Mouse (Mus musculus) bone marrow macrophage, adult 2 months (primary cell): ENCODE data around the gene Nol9. TPM values are rescaled to one million over a fixed set of nuclear protein-coding genes. Genes with fewer than 3 reads are reported as not detected.

Experiments
- H3K27ac ChIP-seq: 2 replicates; pipeline ENCODE4 v1.5.1; 2012; ENCODE audit warnings: low read depth, low read length; ENCODE audit not compliant: insufficient read depth
- H3K4me1 ChIP-seq: 2 replicates; pipeline ENCODE4 v1.6.1; 2012; ENCODE audit warnings: low read length; ENCODE audit not compliant: control insufficient read depth, insufficient read depth
- H3K4me3 ChIP-seq: 2 replicates; pipeline ENCODE4 v1.5.1; 2012; ENCODE audit warnings: mild to moderate bottlenecking, low read length, moderate library complexity; ENCODE audit not compliant: insufficient read depth
- CTCF ChIP-seq: IDR thresholded peaks from 2 replicates; pipeline ENCODE4 v1.5.1; 2012; ENCODE audit warnings: low read depth, mild to moderate bottlenecking, low read length, moderate library complexity
- POLR2A ChIP-seq: IDR thresholded peaks from 2 replicates; pipeline ENCODE4 v1.6.1; 2012; ENCODE audit warnings: mild to moderate bottlenecking, low read depth, low read length, borderline replicate concordance
- polyA plus RNA-seq: library from polyadenylated mRNA; stranded (reverse); fragments of >200 nt; gene quantifications from 2 replicates; pipeline ENCODE4 v1.2.4, GENCODE M21; 2012; ENCODE audit not compliant: missing spikeins, insufficient read depth, insufficient read length

Gene Nol9
- polyA plus RNA-seq, 1 experiment, result 11.1 TPM

- TF ChIP-seq CTCF (no peak), POLR2A (no peak)
- Histone ChIP-seq H3K4me1 (peaks cover 3% of the 10 kb centered on the region; the same call in 1 of the 2 replicates), H3K4me3 (no peak overlapping the region), H3K27ac (no peak overlapping the region)
These were observed 5.5 kb downstream of the Nol9 start for GRCm38 (mm10) chr4:152044609-152045008.

- TF ChIP-seq CTCF (no peak), POLR2A (no peak)
- Histone ChIP-seq H3K27ac (peak overlapping the region; percentile 19; the same call in 1 of the 2 replicates), H3K4me1 (peaks cover 8% of the 10 kb centered on the region; the same call in 1 of the 2 replicates), H3K4me3 (no peak overlapping the region)
These were observed 23.4 kb downstream of the Nol9 start for GRCm38 (mm10) chr4:152062390-152063110.

- Histone ChIP-seq H3K4me1 (peaks cover 5% of the 10 kb centered on the region), H3K27ac (no peak overlapping the region), H3K4me3 (no peak overlapping the region)
- TF ChIP-seq CTCF, result no peak
- TF ChIP-seq POLR2A, result no peak
These were observed 28.2 kb downstream of the Nol9 start for GRCm38 (mm10) chr4:152067280-152067679.

- Histone ChIP-seq H3K4me1 (peaks cover 4% of the 10 kb centered on the region), H3K27ac (no peak overlapping the region), H3K4me3 (no peak overlapping the region)
- TF ChIP-seq CTCF (no peak), POLR2A (no peak)
These were observed 29.1 kb downstream of the Nol9 start for GRCm38 (mm10) chr4:152068166-152068724.

GRCm38 (mm10) chr4:152069245-152069644 is 30.1 kb downstream of the Nol9 start:
- Histone ChIP-seq H3K4me1 (peaks cover 4% of the 10 kb centered on the region), H3K4me3 (no peak overlapping the region), H3K27ac (no peak overlapping the region)
- TF ChIP-seq CTCF (no peak), POLR2A (no peak)

GRCm38 (mm10) chr4:152070494-152071396 is 31.6 kb downstream of the Nol9 start:
- TF ChIP-seq CTCF (no peak), POLR2A (no peak)
- Histone ChIP-seq H3K27ac (no peak overlapping the region), H3K4me1 (peaks cover 4% of the 10 kb centered on the region), H3K4me3 (no peak overlapping the region)

- H3K4me1 ChIP-seq, result peaks cover 4% of the 10 kb centered on the region
- TF ChIP-seq POLR2A (no peak), CTCF (no peak)
- H3K4me3 ChIP-seq, result no peak within 1 kb of the TSS; the same call in 1 of the 2 replicates
- no peak within 1 kb of the TSS for H3K27ac ChIP-seq
These were observed 33.0 kb downstream of the Nol9 start, which contains the start of gene Plekhg5 for GRCm38 (mm10) chr4:152072121-152072601. Gene Plekhg5, plus strand, starts transcription at chr4:152072498.

- TF ChIP-seq CTCF (no peak), POLR2A (no peak)
- Histone ChIP-seq H3K4me1 (peaks cover 4% of the 10 kb centered on the region), H3K27ac (no peak overlapping the region), H3K4me3 (no peak overlapping the region; the same call in 1 of the 2 replicates)
These were observed 33.5 kb downstream of the Nol9 start for GRCm38 (mm10) chr4:152072655-152073054.

GRCm38 (mm10) chr4:152073715-152074114 is 34.6 kb downstream of the Nol9 start:
- TF ChIP-seq POLR2A, result no peak
- no peak for TF ChIP-seq CTCF
- peaks cover 11% of the 10 kb centered on the region for H3K4me1 ChIP-seq
- H3K4me3 ChIP-seq, result no peak overlapping the region
- H3K27ac ChIP-seq, result no peak overlapping the region

GRCm38 (mm10) chr4:152074548-152074947 is 35.4 kb downstream of the Nol9 start:
- Histone ChIP-seq H3K4me1 (peaks cover 11% of the 10 kb centered on the region), H3K27ac (no peak overlapping the region), H3K4me3 (no peak overlapping the region)
- TF ChIP-seq CTCF, result no peak
